Mouse (Mus musculus): ENCODE results near the gene Agfg2. TPM values are rescaled to one million over a fixed set of nuclear protein-coding genes. Genes with fewer than 3 reads are reported as not detected.
A peak's percentile ranks its signal among the peaks of the same experiment; 100 is the strongest.

Gene Agfg2
- polyA plus RNA-seq, 1 experiment from 2014 or later, result 27.6 TPM

DNA sequence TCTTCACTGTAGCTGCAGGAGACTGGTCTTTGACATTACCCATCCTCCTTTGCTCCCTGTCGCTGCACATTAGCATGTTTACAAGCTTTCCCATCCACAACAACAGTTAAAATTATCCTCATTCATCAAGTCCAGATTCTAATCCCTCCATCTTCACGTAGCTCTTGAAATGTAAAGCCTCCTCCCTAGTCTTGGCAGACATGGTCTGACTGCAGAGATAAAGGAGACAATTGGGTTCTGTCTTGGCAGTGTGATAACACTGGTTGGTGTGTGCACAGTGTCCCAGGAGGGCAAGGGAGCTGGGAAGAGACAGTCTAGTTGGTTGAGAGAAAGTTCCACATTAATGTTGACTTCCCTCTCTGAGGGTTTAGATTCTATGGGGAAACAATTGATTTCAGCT, 15.3 kb upstream of the Agfg2 start:
- Histone ChIP-seq H3K9me3 (0 out of 2 replicates have a peak, but pooled peaks cover 2% of the 10 kb centered on the region), H3K27ac (no peak overlapping the region), H3K36me3 (no peaks in the 10 kb centered on the region), H3K4me3 (no peak overlapping the region), H3K27me3 (ENCODE audit: insufficient read depth, poor library complexity, severe bottlenecking) (no peaks in the 10 kb centered on the region), H3K4me1 (replicated peaks) (no peaks in the 10 kb centered on the region)
- WGBS, result 72% methylated on average over 2 of the region's 2 CpGs
- no peak for DNase-seq (ENCODE audit: low spot score)

DNA sequence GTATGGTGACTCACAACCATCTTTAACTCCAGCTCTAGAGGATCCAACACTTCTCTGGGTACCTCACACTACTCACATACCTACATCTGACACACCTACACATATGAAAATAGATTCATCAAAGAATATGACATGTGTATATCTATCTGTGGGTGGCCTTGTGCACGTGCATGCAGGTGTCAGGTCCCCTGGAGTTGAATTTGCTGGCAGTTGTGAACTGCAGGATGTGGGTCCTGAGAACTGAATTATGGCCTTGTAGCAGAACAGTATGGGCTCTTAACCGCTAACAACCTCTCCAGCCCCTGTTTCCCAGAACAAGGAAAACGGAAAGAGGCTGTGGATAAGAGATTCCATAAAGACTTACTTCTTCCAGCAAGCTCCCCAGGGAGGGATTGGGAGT, 14.6 kb upstream of the Agfg2 start:
- Histone ChIP-seq H3K9me3 (0 out of 2 replicates have a peak, but pooled peaks cover 2% of the 10 kb centered on the region), H3K4me3 (no peak overlapping the region), H3K4me1 (replicated peaks) (no peaks in the 10 kb centered on the region), H3K27me3 (ENCODE audit: insufficient read depth, poor library complexity, severe bottlenecking) (no peaks in the 10 kb centered on the region), H3K36me3 (no peaks in the 10 kb centered on the region), H3K27ac (no peak overlapping the region)
- no peak for DNase-seq (ENCODE audit: low spot score)
- WGBS, result 82% methylated on average over 3 of the region's 3 CpGs

DNA sequence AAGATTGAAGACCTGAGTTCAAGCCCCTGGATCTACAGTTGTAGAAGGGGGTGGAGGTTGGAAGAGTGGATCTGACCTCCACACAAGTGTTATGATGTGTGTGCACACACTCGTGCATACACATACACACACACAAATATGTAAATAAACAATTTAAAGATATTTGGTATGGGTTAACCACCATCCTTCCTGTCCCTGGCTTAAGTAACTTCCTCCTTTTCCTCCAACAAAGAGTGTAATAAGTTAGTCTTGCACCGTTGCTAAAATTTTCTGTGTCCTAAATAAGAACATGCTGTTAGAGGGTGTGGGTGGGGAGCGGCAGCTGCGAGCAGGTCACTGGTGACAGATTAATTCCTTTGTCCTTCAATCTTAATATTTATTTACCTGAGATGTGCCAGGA, 11.4 kb upstream of the Agfg2 start:
- Histone ChIP-seq H3K9me3 (no peaks in the 10 kb centered on the region), H3K4me1 (replicated peaks) (no peaks in the 10 kb centered on the region), H3K27ac (no peak overlapping the region), H3K4me3 (no peak overlapping the region), H3K27me3 (ENCODE audit: insufficient read depth, poor library complexity, severe bottlenecking) (no peaks in the 10 kb centered on the region), H3K36me3 (no peaks in the 10 kb centered on the region)
- no peak for DNase-seq (ENCODE audit: low spot score)
- 89% methylated on average over 4 of the region's 4 CpGs for WGBS

DNA sequence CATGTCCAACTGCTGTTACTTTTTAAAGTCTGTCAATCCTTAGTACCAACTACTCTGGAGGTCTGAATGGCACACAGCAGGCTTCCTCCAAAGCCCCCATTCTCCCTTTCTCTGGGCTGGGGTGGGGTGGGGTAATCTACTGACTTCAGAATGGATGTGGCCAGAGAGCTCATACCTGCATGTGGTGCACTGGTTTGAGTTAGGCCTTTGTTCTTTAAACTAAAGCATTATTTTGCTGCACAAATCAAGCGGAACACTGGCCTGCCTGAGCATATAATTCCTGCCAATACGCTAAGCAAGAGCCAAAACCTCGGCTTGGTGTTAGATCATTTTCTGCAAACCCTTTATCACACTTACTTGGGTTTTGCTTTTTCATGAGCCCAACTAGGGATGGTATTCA, 10.3 kb upstream of the Agfg2 start:
- Histone ChIP-seq H3K27me3 (ENCODE audit: insufficient read depth, poor library complexity, severe bottlenecking) (no peaks in the 10 kb centered on the region), H3K4me3 (no peak overlapping the region), H3K9me3 (no peaks in the 10 kb centered on the region), H3K36me3 (no peaks in the 10 kb centered on the region), H3K4me1 (replicated peaks) (no peaks in the 10 kb centered on the region), H3K27ac (no peak overlapping the region)
- DNase-seq (ENCODE audit: low spot score), result no peak
- WGBS, result 52% methylated on average over 3 of the region's 3 CpGs

DNA sequence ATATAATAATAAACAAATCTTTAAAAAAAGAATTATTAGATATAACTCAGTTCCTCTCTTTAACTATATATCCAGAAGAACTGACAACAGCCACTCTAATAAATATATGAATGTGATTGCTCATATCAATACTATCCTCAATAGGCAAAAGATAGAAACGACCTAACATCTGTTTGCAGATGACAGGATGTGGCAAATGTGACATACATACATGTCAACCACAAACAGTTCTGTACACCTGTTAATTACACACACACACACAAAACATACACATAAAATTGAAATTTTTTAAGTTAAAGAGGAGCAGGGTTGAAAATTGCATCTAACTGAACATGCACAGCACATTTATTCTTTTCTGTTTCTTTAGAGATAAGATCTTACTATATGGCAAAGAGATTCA, 7.4 kb upstream of the Agfg2 start:
- H3K4me3 ChIP-seq, result no peak overlapping the region
- no peak for DNase-seq (ENCODE audit: low spot score)
- H3K36me3 ChIP-seq, result no peaks in the 10 kb centered on the region
- H3K4me1 ChIP-seq (replicated peaks), result no peaks in the 10 kb centered on the region
- 76% methylated on average over 1 of the region's 1 CpGs for WGBS
- no peaks in the 10 kb centered on the region for H3K27me3 ChIP-seq (ENCODE audit: insufficient read depth, poor library complexity, severe bottlenecking)
- H3K27ac ChIP-seq, result no peak overlapping the region
- H3K9me3 ChIP-seq, result no peaks in the 10 kb centered on the region

DNA sequence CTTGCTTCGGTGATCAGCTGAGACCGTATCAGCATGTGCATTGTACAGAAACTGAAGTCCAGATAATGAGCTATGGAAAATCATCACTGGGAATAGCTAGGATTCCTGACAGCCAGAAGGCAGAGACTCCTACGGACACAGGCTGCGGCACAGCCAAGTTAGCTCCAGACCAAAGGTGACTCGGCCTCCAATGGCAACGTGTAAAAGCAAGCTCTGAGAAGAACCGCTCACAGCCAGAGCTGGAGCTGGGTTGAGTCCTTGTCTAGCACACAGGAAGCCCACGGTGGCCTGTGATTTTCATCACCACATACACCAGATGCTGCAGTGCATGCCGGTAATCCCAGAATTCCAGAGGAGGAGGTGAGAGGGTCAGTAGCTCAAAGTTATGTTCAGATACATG, 6.0 kb upstream of the Agfg2 start:
- WGBS, result 69% methylated on average over 9 of the region's 9 CpGs
- Histone ChIP-seq H3K27me3 (ENCODE audit: insufficient read depth, poor library complexity, severe bottlenecking) (peaks cover 12% of the 10 kb centered on the region), H3K36me3 (no peaks in the 10 kb centered on the region), H3K9me3 (no peaks in the 10 kb centered on the region), H3K4me1 (replicated peaks) (no peaks in the 10 kb centered on the region), H3K27ac (no peak overlapping the region), H3K4me3 (no peak overlapping the region)
- DNase-seq (ENCODE audit: low spot score), result no peak

DNA sequence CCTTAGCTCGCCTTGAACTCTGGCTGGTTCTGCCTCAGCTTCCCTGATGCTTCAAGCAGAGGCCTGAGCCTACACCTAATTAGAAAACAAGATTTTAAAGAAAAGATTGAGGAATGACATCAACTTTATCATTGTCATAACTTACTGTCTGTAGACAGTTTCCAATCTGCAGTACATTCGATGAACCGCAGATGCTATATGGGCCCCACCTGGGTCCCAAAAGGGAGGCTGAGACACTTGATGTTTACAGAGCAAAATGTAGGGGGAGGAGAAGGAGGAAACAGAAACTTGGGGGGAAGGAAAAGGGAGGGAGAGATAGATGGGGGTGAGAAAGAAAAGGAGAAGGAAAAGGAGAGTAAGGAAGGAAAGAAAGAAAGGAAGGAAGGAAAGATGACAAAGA, 5.4 kb upstream of the Agfg2 start:
- H3K27me3 ChIP-seq (ENCODE audit: insufficient read depth, poor library complexity, severe bottlenecking), result peaks cover 16% of the 10 kb centered on the region
- no peaks in the 10 kb centered on the region for H3K9me3 ChIP-seq
- 90% methylated on average over 3 of the region's 3 CpGs for WGBS
- no peak for DNase-seq (ENCODE audit: low spot score)
- no peak overlapping the region for H3K4me3 ChIP-seq
- H3K36me3 ChIP-seq, result no peaks in the 10 kb centered on the region
- no peak overlapping the region for H3K27ac ChIP-seq
- H3K4me1 ChIP-seq (replicated peaks), result peaks cover 4% of the 10 kb centered on the region; the same call in 1 of the 2 replicates

DNA sequence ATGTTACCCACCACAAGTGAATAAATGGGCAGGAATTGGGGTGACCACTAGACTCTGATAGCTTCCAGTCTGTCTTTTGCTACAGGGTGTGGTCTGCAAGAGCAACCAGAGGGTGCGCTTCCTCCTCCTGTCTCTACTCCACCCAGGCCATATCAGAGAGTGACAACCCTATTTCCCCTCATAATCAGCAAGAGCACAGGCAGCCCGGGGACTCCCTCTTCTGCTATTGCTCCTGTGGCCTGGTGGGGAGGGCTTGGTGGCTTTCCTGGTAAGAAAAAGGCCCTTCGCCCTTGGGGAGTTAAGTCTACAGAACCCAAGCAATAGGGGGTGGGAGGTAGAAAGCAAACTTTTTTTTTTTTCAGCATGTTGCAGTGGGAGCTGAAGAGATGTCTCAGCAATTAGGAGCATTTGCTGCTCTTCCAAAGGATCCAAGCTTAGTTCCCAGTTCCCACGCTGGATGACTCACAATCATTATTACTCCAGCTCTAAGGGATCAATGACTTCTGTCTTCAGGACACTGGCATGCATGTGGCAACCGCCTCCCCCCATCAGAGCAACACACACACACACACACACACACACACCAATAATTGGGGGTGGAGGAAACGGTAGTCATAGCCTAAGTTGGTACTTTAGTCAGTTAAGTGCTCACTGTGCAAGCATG, 1.7 kb upstream of the Agfg2 start:
- DNase-seq (ENCODE audit: low spot score), result no peak
- Histone ChIP-seq H3K27ac (peak overlapping the region; percentile 29; the same call in 1 of the 2 replicates), H3K9me3 (no peaks in the 10 kb centered on the region), H3K36me3 (peaks cover 11% of the 10 kb centered on the region), H3K4me3 (no peak overlapping the region), H3K4me1 (replicated peaks) (peaks cover 32% of the 10 kb centered on the region), H3K27me3 (ENCODE audit: insufficient read depth, poor library complexity, severe bottlenecking) (peaks cover 16% of the 10 kb centered on the region)
- WGBS, result 86% methylated on average over 6 of the region's 6 CpGs

DNA sequence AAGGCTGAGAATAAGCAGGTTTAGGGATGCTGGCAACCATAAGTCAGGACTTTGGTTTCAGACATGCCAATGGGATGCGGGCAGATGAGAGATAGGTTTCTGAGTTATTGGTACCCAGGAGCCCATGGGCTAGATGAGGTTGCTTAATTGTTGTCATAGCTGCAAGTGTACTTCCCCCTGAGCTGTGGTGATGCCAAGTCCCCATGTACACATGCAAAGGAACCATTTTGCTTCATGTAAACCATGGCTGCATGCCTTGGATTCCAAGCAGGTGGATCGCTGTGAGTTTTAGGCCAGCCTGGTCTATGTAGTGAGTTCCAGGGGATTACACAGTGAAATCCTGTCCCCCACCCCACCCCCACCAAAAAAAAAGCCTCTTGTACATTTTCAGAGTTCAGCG, 1.1 kb upstream of the Agfg2 start:
- H3K27me3 ChIP-seq (ENCODE audit: insufficient read depth, poor library complexity, severe bottlenecking), result peaks cover 16% of the 10 kb centered on the region
- no peak for DNase-seq (ENCODE audit: low spot score)
- H3K9me3 ChIP-seq, result no peaks in the 10 kb centered on the region
- H3K4me3 ChIP-seq, result no peak overlapping the region
- peaks cover 32% of the 10 kb centered on the region for H3K4me1 ChIP-seq (replicated peaks)
- H3K36me3 ChIP-seq, result peaks cover 17% of the 10 kb centered on the region
- WGBS, result 92% methylated on average over 3 of the region's 3 CpGs
- H3K27ac ChIP-seq, result peak overlapping the region; percentile 72

DNA sequence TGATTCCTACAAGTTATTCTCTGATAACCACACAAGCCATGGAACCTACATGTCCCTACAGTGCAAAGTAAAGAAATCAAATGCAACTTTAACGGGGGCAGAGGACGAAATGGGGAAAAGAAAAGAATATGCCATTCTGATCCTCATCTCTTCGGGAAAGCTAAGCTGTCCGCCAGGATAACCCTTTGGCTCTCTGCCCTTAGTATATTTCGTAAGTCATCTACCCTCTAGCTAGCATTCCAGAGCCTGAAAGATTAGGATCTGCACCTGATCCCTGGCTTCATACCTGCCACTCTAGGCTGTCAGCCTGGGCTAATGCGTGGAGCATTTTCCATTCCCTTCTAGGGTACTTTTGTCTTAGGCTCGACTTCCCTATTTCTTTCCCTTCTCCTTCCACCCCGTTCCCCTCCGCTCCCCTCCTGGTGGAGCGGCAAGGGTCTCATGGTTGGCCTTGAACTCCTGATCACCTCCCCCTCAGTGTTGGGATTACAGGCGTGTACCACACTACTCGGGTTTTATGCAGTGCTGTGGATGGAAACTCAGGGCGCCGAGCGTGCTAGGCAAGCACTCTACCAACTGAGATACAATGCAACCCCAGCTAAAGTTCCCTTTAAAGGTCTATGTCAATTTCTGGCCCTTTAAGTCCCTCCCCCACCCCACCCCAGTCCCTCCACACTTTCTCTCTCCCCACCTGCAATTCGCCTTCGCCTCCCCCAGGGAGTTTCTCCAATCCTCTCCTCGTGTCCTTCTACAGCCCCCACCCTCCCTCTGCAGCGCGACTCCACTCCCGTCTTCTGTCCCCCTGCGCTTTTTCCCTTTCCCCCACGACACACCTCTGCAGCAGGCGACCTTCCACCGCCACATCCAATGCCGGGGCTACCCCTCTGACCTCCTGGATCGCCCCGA, 885 bp downstream of the Agfg2 start:
- H3K4me3 ChIP-seq, result peak overlapping the region; percentile 76
- peaks cover 34% of the 10 kb centered on the region for H3K36me3 ChIP-seq
- 18% methylated on average over 28 of the region's 28 CpGs for WGBS
- DNase-seq (ENCODE audit: low spot score), result no peak
- peaks cover 16% of the 10 kb centered on the region for H3K27me3 ChIP-seq (ENCODE audit: insufficient read depth, poor library complexity, severe bottlenecking)
- H3K9me3 ChIP-seq, result no peaks in the 10 kb centered on the region
- H3K4me1 ChIP-seq (replicated peaks), result peaks cover 32% of the 10 kb centered on the region
- H3K27ac ChIP-seq, result peak overlapping the region; percentile 90

DNA sequence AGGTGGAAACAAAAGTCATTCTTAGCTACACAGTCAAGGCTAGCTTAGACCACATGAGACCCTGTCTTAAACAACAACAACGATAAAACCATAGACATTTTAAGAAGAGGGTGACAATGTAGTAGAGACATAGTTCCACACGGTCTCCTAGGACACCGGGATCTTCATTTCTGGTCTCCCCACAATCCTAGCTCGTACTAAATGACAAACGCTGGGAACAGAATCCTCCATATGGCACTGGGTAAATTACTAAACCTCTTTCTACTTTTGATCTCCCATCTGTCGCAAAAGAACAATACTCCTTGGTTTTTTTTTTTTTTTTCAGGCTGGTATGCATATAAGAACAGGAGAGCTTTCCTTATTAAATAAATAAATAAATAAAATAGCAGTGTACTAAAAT, 2.0 kb downstream of the Agfg2 start:
- Histone ChIP-seq H3K27ac (no peak overlapping the region), H3K36me3 (peaks cover 42% of the 10 kb centered on the region), H3K27me3 (ENCODE audit: insufficient read depth, poor library complexity, severe bottlenecking) (peaks cover 16% of the 10 kb centered on the region), H3K4me1 (replicated peaks) (peaks cover 32% of the 10 kb centered on the region), H3K4me3 (peak overlapping the region; percentile 76; the same call in 1 of the 2 replicates), H3K9me3 (no peaks in the 10 kb centered on the region)
- no peak for DNase-seq (ENCODE audit: low spot score)
- WGBS, result 87% methylated on average over 6 of the region's 6 CpGs

DNA sequence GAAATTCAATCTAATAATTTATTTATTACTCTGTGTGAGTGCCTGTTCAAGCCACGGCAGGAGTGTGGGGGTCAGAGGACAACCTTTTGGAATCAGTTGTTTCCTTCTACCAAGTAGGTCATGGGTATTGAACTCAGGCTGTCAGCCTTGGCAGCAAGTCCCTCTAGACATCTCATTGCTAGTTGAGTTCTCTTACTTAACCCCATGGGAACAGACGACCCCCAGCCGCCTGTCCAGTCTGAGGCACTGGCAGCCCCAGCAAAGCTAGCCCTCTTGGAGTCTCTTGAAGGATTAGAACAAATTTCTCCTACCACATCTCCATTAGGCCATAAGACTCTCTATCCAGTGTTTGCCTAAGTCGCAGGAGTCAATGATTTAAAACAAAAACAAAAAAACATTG, 4.8 kb downstream of the Agfg2 start:
- H3K4me3 ChIP-seq, result no peak overlapping the region
- peaks cover 60% of the 10 kb centered on the region for H3K36me3 ChIP-seq
- peaks cover 25% of the 10 kb centered on the region for H3K4me1 ChIP-seq (replicated peaks)
- H3K27me3 ChIP-seq (ENCODE audit: insufficient read depth, poor library complexity, severe bottlenecking), result no peaks in the 10 kb centered on the region
- 84% methylated on average over 4 of the region's 4 CpGs for WGBS
- H3K27ac ChIP-seq, result no peak overlapping the region
- H3K9me3 ChIP-seq, result no peaks in the 10 kb centered on the region
- no peak for DNase-seq (ENCODE audit: low spot score)

DNA sequence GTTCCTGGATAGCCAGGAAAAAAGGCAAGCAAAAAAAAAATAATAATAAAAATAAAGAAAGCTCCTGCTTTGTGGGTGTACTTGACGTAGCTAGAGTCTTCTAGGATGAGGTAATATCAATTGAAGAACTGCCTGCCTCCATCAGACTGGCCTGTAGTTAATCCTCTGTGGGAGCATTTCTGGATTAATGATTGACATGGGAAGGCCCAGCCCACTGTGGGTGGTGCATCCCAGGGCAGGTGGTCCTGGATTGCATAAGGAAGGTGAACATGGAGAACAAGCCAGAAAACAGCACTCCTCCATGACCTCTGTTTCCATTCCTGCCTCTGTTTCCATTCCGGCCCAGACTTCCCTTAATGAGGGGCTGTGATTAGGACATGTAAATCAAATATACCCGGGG, 5.8 kb downstream of the Agfg2 start:
- H3K4me3 ChIP-seq, result no peak overlapping the region
- no peak overlapping the region for H3K27ac ChIP-seq
- 94% methylated on average over 3 of the region's 3 CpGs for WGBS
- H3K27me3 ChIP-seq (ENCODE audit: insufficient read depth, poor library complexity, severe bottlenecking), result no peaks in the 10 kb centered on the region
- H3K36me3 ChIP-seq, result peaks cover 62% of the 10 kb centered on the region
- H3K4me1 ChIP-seq (replicated peaks), result peaks cover 19% of the 10 kb centered on the region
- no peaks in the 10 kb centered on the region for H3K9me3 ChIP-seq
- no peak for DNase-seq (ENCODE audit: low spot score)
